28 mouse cellular contexts compared by ENCODE assay signal in genomic region chr7:128642386-128642785, GRCm38 (mm10). TPM values are rescaled to one million over a fixed set of nuclear protein-coding genes. Genes with fewer than 3 reads are reported as not detected.
A peak's percentile ranks its signal among the peaks of the same experiment; 100 is the strongest.
DNase-seq lines count a peak whose midpoint lies in the region; ATAC-seq lines count a peak whose summit lies in the region.
"Had no signal": no experiment of that assay in that cellular context is flagged by ENCODE, and none has a peak within 500 bp of the region (broad histone marks: within the 10 kb centered on the region; RNA-seq: fewer than 3 reads in every experiment).

No protein-coding gene starts in this region.

- H3K36me3 ChIP-seq in midbrain, embryonic 15.5 days (replicated peaks): no peaks in the 10 kb centered on the region
- H3K36me3 ChIP-seq: liver, embryonic 12.5 days; midbrain, embryonic 13.5 days; neural tube, embryonic 15.5 days had no signal

- H3K27ac ChIP-seq in midbrain, embryonic 15.5 days: no peak overlapping the region
- H3K27ac ChIP-seq: heart, adult 2 months; heart, embryonic 13.5 days; liver, embryonic 12.5 days; midbrain, embryonic 13.5 days; neural tube, embryonic 15.5 days; stomach, postnatal 0 days had no signal

- no peaks in the 10 kb centered on the region for H3K9me3 ChIP-seq in midbrain, embryonic 15.5 days
- H3K9me3 ChIP-seq: heart, embryonic 13.5 days; liver, embryonic 12.5 days; midbrain, embryonic 13.5 days had no signal

- WGBS in midbrain, embryonic 15.5 days: 62% methylated on average over 5 of the region's 5 CpGs

- H3K27me3 ChIP-seq in midbrain, embryonic 15.5 days (replicated peaks): no peaks in the 10 kb centered on the region
- H3K27me3 ChIP-seq: heart, embryonic 13.5 days; liver, embryonic 12.5 days; midbrain, embryonic 13.5 days; neural tube, embryonic 15.5 days had no signal

- no peak for ATAC-seq in midbrain, embryonic 15.5 days (replicated peaks)
- ATAC-seq: forebrain, embryonic 14.5 days; hindbrain, embryonic 16.5 days; intestine, embryonic 16.5 days; liver, embryonic 12.5 days; liver, postnatal 0 days; midbrain, embryonic 13.5 days had no signal

- no peak overlapping the region for H3K9ac ChIP-seq in midbrain, embryonic 15.5 days
- H3K9ac ChIP-seq: heart, embryonic 13.5 days; liver, embryonic 12.5 days; liver, postnatal 0 days; midbrain, embryonic 13.5 days; neural tube, embryonic 15.5 days had no signal

- DNase-seq in heart, adult 11 months: peak; percentile 48
- DNase-seq in heart, adult 8-10 months (ENCODE audit: low spot score): no peak
- DNase-seq in retina, postnatal 1 day: peak; percentile 36
- DNase-seq in retina, embryonic 14.5 days (ENCODE audit: low spot score): no peak
- peak; percentile 74 for DNase-seq in cerebellum, adult 9-10 months
- peak; percentile 48 to 63 for DNase-seq in cerebellum, postnatal 36 days
- no peak for DNase-seq in thymus, postnatal 0 days (ENCODE audit: low spot score)
- DNase-seq: adrenal gland, postnatal 25 days; gastrocnemius, postnatal 25 days; heart, adult 2 months; heart, postnatal 10 days; kidney, adult 9 months; layer of hippocampus, postnatal 36 days; left cerebral cortex, postnatal 4 days; liver, postnatal 0 days; lung, postnatal 4 days; right cerebral cortex, postnatal 4 days; thymus, adult 18-20 months; thymus, postnatal 36 days had no signal

- no peak overlapping the region for H3K4me2 ChIP-seq in midbrain, embryonic 15.5 days
- H3K4me2 ChIP-seq: heart, embryonic 13.5 days; liver, embryonic 12.5 days; midbrain, embryonic 13.5 days; neural tube, embryonic 15.5 days had no signal

- H3K4me3 ChIP-seq in midbrain, embryonic 15.5 days: no peak overlapping the region
- H3K4me3 ChIP-seq: heart, adult 2 months; heart, embryonic 13.5 days; liver, embryonic 12.5 days; midbrain, embryonic 13.5 days; neural tube, embryonic 15.5 days had no signal

- no peaks in the 10 kb centered on the region for H3K4me1 ChIP-seq in midbrain, embryonic 15.5 days
- H3K4me1 ChIP-seq: liver, embryonic 12.5 days; neural tube, embryonic 15.5 days had no signal

RNA-seq across cellular contexts. Expression of gene Inpp5f, which starts 31.3 kb away (rescaled TPM):
- 1 to 10 TPM; 4.0 to 6.2 (median 4.8) TPM for total RNA-seq in heart, adult 8-10 months (2022)
- 414 and 450 TPM in 2 replicates for polyA plus RNA-seq in midbrain, embryonic 15.5 days (2015; fragmentation: Nextera tagmentation; extraction: Ambion mirVana)
- 10.3 and 13.7 TPM in 2 replicates for polyA plus RNA-seq in thymus, postnatal 0 days (2015; fragmentation: Nextera tagmentation; extraction: Ambion mirVana)

Comparison
In these comparisons a context has a peak if more than half of its experiments do, and no peak if none do; other contexts are left out.
1. DNase-seq: peak in heart, adult 11 months (single experiment), retina, postnatal 1 day (single experiment), cerebellum, adult 9-10 months (single experiment) and cerebellum, postnatal 36 days (2 of 2); none in heart, adult 8-10 months (single experiment), retina, embryonic 14.5 days (single experiment) and thymus, postnatal 0 days (single experiment).
2. RNA of gene Inpp5f, which starts 31.3 kb away (polyA plus RNA-seq): 414 to 450 TPM in midbrain, embryonic 15.5 days; 10.3 to 13.7 TPM in thymus, postnatal 0 days; every median in the first group is over 10 times any median in the second.